Mouse (Mus musculus) cortical plate, adult 2 months (tissue): Measurements from ENCODE around the gene Fam98c. TPM values are rescaled to one million over a fixed set of nuclear protein-coding genes. Genes with fewer than 3 reads are reported as not detected.

Experiments
- H3K27ac ChIP-seq: fragments of 200-500 bp; 2 replicates; pipeline ENCODE4 v1.5.1; 2012; ENCODE audit warnings: low read length, control low read depth, inconsistent platforms; ENCODE audit not compliant: insufficient read depth
- H3K4me1 ChIP-seq: fragments of 200-500 bp; 2 replicates; pipeline ENCODE4 v1.6.1; 2011; ENCODE audit warnings: low read length; ENCODE audit not compliant: control insufficient read depth, insufficient read depth
- H3K4me3 ChIP-seq: fragments of 200-500 bp; 2 replicates; pipeline ENCODE4 v1.5.1; 2011; ENCODE audit warnings: mild to moderate bottlenecking, low read length, control low read depth; ENCODE audit not compliant: insufficient read depth
- CTCF ChIP-seq: fragments of 200-500 bp; IDR thresholded peaks from 2 replicates; pipeline ENCODE4 v1.5.1; 2011; ENCODE audit warnings: mild to moderate bottlenecking, control low read depth, low read length; ENCODE audit not compliant: insufficient read depth; ENCODE audit errors: extremely low read depth
- POLR2A ChIP-seq: fragments of 200-500 bp; IDR thresholded peaks from 2 replicates; pipeline ENCODE4 v1.6.1; 2011; ENCODE audit warnings: mild to moderate bottlenecking, low read length, control low read depth; ENCODE audit not compliant: insufficient read depth; ENCODE audit errors: extremely low read depth
- polyA plus RNA-seq: library from polyadenylated mRNA; depleted of rRNA; stranded (reverse); fragments of >200 nt; gene quantifications from 2 replicates; pipeline ENCODE4 v1.2.3, GENCODE M21; 2012

The Fam98c gene
- polyA plus RNA-seq, 1 experiment: 62.3 TPM

GRCm38 (mm10) chr7:29134230-29134629 is 21.8 kb downstream of the Fam98c start:
- Histone ChIP-seq H3K4me3 (no peak overlapping the region), H3K4me1 (no peaks in the 10 kb centered on the region), H3K27ac (no peak overlapping the region)
- TF ChIP-seq CTCF (no peak), POLR2A (no peak)

- no peak overlapping the region for H3K27ac ChIP-seq
- no peaks in the 10 kb centered on the region for H3K4me1 ChIP-seq
- TF ChIP-seq CTCF (peak; percentile 44; the same call in 1 of the 2 replicates), POLR2A (no peak)
- H3K4me3 ChIP-seq: no peak overlapping the region
These were observed 27.3 kb downstream of the Fam98c start for GRCm38 (mm10) chr7:29128725-29129124.

GRCm38 (mm10) chr7:29126173-29126915 is 29.7 kb downstream of the Fam98c start:
- Histone ChIP-seq H3K4me1 (no peaks in the 10 kb centered on the region), H3K27ac (no peak overlapping the region), H3K4me3 (no peak overlapping the region)
- no peak for TF ChIP-seq POLR2A
- TF ChIP-seq CTCF: peak; percentile 58

DNA sequence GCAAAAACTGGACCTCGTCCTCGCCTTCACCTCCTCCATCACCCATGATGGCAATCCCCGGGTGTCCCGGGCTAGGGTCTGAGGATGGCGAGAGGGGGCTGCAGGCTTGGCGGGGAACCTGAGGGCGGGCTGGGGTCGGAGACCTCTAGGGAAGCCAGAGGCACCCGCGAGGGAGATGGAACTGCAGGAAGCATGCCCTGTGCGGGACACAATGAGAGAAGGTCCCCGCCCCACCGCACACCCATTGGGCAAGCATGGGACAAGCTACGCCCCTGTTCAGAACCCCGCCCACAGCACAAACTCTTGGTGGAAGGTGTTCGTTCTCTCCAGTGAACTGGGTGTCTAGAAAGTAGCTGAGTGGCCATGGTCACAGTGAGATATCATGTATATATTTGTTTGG is 31.1 kb downstream of the Fam98c start, which contains the start of gene Ryr1:
Ryr1 (minus strand) TSS at position 210 of the 400 bp plus-strand sequence.
- Histone ChIP-seq H3K27ac (no peak within 1 kb of the TSS), H3K4me1 (no peaks in the 10 kb centered on the region), H3K4me3 (no peak within 1 kb of the TSS)
- TF ChIP-seq CTCF (no peak), POLR2A (no peak)

GRCm38 (mm10) chr7:29123531-29124358 is 32.3 kb downstream of the Fam98c start:
- Histone ChIP-seq H3K27ac (no peak overlapping the region), H3K4me3 (no peak overlapping the region), H3K4me1 (no peaks in the 10 kb centered on the region)
- TF ChIP-seq POLR2A: no peak
- TF ChIP-seq CTCF: no peak

- Histone ChIP-seq H3K4me1 (no peaks in the 10 kb centered on the region), H3K4me3 (no peak overlapping the region), H3K27ac (no peak overlapping the region)
- TF ChIP-seq POLR2A: no peak
- no peak for TF ChIP-seq CTCF
These were observed 33.2 kb downstream of the Fam98c start for GRCm38 (mm10) chr7:29122821-29123220.

GRCm38 (mm10) chr7:29119526-29119925 is 36.5 kb downstream of the Fam98c start:
- Histone ChIP-seq H3K4me1 (no peaks in the 10 kb centered on the region), H3K27ac (no peak overlapping the region), H3K4me3 (no peak overlapping the region)
- TF ChIP-seq CTCF (no peak), POLR2A (no peak)

DNA sequence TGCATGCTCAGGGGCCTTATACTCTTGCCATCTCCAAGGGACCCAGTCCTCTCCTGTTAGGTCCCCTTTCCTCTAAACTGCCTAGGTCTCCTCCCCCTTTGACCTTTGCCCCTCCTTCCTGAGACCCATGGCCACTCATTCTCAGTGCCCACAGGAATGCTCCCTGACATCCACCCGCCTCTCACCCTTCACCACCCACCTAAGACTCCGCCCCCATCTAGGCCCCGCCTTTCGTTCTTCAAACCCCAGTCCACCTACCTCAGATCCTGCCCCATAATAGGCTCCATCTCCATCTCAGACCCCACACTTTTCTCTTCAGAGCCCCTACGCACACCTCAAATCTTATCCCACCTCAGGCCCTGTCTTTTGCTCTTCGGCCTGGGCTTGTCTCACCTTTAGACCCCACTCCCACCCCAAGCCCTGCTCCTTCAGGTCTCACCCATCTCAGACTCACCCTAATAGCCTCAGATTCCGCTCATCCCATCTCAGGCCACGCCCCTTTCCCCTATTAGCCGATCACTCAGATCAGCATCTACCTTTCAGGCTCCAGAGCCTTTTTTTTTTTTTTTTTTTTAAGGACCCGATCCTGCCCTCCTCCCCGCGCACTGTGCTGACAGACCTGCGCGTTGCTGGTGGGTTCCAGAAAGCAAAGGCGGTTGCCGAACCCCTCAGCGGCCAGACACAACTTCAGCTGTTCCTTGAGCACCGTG is 37.7 kb downstream of the Fam98c start:
- Histone ChIP-seq H3K4me1 (no peaks in the 10 kb centered on the region), H3K27ac (no peak overlapping the region), H3K4me3 (no peak overlapping the region)
- no peak for TF ChIP-seq CTCF
- no peak for TF ChIP-seq POLR2A
